Mouse (Mus musculus) monocyte, adult 5-6 weeks (primary cell): Measurements from ENCODE around the gene 3110082I17Rik. TPM values are rescaled to one million over a fixed set of nuclear protein-coding genes. Genes with fewer than 3 reads are reported as not detected.

Experiments used
- ATAC-seq: fragments of 153-309, 156-312 bp; replicated peaks from 2 replicates; pipeline ENCODE4 v1.8.0; 2017; ENCODE audit warnings: mild to moderate bottlenecking; ENCODE audit not compliant: low TSS enrichment, insufficient number of reproducible peaks, severe bottlenecking, poor library complexity, low FRiP score
- total RNA-seq: library from RNA; stranded (forward); fragments of 200-1000, 200-491, 200-594 nt; gene quantifications from 3 replicates; pipeline ENCODE4 v1.2.3, GENCODE M21; 2017

3110082I17Rik gene
- total RNA-seq, 1 experiment from 2014 or later, result 45.2 TPM

DNA sequence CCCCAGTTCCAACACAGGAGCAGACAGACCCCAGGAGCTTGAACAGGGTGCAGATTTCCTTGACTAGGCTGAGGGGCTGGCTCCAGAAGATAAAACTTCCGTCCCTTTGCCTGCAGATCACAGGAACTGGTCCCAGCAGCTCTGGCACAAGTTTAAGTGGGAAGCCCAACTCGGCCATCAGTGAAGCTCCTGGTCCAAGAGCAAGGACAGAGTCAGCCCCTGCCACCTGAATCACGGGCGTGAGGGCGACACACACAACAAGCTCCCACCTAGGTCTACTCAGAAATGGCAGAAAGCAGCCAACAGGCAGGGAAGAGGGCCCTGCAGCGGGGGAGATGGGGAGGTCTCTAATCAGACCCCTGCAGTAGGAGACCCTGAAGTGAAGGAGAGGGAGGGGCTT is 90.0 kb downstream of the 3110082I17Rik start:
- no peak for ATAC-seq

DNA sequence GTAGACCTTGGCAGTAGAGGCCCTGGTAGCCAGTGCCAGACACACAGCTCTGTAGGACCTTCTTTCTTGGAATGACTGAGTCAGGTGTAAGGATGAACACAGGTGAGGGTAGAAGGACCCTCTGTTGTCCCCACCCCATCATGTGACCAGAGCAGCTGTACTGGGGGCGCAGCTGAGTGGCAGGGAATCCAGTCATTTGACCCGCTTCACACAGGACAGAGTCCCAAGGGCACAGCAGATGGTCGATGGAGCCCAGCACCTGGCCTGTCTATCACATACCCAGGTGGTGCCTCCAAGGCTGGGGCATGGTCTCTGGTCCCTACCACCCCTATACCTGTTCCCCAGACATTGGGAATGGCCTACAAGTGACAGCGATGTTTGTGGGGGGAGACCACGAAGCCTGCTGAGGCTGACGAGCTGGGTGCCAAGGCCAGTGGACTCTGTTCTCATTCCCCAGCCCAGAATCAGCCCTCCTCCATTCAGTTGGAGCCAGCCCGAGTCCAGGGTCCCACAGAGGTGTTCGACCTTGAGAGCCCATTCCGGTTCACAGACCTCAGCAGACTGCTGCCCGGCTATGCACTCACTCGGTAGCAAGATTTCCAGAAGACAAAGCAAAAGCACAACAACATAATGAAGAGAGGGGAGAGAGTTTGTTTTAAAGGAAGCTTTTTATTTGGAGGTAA is 91.5 kb downstream of the 3110082I17Rik start:
- no peak for ATAC-seq

DNA sequence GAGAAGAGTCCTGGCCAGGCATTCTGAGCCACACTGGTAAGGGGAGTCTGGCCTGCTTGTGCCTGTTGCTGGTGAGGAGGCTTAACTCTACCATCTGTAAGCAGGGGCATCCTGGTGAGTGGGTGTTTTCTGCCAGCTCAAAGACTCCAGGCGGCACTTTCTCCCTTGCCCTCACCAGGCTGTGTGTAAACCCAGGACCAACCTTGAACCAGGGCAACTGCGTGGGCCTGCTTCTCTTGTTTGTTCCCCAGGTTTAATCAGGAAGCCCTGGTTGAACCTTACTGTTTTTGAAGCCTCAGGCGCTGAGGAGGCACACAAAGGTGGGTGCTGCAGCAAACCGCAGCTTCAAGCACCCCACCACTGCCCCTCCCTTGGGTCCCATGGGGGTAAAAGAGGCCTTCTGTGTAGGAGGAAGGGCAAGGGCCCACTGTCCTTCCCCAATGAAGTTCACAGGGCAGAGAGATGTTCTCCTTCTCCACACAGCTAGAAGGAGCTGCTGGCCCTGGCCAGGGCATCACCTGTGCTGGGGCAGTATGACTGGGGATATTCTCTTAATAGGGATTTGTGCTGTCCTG is 92.4 kb downstream of the 3110082I17Rik start:
- ATAC-seq, result no peak

DNA sequence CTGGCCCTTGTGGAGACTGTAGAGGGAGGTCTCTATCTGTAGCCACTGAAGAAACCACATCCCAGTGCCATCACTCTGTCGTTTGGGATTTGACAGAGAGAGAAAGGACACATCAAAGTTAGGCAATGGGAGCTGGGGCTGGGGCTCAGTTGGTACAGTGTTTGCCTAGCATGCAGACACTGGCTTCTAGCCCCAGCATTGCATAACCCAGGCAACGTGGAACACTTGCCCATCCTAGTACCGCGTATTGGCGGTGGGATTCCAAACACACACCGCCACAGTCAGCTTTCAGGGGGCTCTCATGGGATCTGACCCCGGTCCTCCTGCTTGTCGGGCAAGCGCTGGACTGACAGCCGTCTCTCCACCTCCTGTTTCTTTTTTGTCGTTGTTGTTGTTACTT is 93.8 kb downstream of the 3110082I17Rik start:
- ATAC-seq, result no peak

DNA sequence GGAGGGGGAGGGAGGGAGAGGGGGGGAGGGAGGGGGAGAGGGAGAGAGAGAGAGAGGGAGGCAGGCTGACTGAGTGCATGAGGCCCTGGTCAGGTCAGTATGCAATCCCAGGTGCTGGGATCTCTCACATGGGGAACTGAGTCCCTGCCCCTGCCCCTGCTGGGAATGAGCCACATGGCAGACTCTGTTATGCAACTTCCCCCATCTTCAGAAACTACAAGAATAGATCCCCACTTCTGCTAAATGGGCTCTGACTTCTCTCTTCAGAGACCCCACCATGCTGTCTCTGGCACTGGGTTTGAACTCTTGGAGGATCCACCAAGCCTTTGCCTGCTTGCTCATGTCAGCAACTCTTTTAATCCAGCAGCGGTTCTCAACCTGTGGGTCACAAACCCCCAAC is 94.5 kb downstream of the 3110082I17Rik start:
- ATAC-seq, result peak; percentile 61

DNA sequence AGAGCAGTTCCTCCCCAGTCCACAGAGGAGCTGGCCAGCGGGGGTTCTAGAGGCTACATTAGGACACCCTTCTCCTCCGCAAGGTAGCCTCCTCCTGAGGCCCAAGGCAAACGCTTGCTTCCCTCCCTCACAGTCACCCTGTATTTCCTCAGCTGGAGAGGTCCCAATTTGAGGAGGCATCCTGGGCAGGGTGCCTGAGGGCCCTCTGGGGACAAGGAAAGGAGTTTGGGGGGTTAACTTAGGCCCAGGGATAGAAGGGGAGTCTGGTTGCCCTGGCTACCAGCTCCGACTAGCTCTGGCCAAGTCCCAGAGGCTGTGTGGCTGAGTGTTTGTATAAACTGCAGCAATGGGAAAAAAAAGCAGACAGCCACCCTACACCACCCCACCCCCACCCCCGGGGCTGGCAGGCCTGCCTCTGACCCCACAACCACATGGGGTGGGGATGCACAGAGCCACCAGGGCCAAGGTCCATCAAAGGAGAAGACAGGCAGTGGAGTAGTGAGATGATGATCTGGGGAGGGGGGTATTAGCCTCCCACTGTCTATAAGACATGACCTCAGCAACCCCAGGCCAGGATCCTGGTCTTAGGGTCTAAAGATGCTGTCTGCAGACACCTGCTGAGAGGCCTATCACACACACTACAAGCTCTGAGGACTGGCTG is 95.3 kb downstream of the 3110082I17Rik start:
- ATAC-seq, result no peak

DNA sequence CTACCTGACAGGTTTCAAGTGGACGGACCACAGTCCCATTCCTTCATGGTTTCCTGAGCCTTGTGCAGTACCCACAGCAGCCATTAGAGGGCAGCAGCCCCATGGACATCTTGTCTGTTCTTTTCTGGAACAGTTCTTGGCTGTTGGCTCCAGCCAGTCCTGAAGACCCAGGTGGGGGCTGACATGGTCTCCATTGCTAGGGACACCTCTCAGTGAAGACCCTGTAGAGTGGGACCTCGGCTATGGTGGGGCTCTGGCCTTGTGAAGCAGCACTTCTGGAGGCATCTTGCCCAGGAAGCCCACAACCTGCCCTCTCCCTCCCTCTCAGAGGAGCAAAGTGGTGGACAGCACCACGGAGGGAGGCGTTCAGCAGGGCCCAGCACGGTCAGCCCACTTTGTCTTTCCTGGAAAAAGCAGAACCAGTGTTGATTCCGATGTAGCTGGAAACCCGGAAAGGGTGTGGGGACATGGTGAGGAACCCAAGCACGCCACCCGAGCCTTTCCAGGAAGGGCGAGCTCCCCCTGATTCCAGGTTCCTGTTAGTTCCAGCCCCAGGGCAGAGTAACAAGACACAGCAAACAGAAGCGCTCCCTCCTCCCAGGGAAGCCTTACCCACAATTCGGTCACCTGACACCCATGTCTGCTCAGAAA is 95.9 kb downstream of the 3110082I17Rik start:
- ATAC-seq, result peak; percentile 50

DNA sequence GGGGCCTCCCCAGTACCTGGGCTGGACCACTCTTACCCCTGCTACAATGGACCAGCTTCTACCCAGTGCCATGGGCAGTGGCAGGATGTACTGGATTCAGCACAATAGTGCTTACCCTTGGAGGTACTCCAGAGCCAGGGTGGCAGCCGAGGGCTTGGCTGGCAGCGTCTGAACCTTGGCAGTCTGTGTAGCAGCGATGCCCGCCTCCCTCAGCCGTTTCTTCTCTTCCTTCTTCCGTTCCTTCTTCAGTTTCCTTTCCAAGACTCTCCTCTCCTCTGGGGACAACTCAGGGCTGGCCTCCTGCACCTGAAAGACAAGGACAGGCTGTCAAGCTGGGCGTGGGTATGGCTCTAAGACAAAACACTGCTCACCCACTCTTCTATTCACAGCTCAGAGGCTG is 96.5 kb downstream of the 3110082I17Rik start:
- ATAC-seq, result no peak

DNA sequence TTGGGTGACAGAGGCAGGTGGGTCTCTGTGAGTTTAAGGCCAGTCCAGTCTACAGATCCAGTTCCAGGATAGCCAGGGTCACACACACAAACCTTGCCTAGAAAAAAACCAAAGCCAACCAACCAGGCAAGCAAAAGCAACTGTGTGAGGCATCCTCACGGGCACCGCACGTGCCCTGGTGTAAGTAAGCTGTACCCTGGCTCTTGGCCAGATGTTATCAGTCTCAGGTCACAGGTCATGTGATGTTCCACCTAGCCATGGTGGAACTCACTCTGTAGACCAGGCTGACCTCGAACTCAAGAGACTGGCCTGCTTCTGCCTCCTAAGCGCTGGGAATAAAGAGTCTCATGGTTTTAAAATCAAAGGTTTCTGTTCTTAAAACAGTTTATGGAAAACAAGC is 101.1 kb downstream of the 3110082I17Rik start:
- ATAC-seq, result no peak

DNA sequence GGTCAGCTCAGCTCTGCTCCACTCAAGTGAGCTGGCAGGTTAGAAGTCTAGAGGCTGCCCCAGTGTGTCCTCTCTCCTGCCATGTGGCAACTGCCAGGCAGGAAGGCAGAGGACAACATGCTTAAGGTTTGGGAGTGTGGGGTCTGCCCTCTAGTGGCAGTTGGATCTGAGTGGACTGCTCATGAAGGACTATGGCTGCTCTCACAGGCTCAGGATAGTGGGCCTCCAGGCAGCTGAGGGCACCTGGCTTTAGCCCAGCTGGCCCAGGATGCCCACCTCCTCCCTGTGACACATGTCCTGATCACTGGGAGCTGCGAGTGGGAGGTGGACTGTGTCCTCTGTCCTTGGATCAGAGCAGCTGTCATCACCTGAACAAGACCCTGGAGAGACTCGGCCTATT is 101.7 kb downstream of the 3110082I17Rik start:
- no peak for ATAC-seq

DNA sequence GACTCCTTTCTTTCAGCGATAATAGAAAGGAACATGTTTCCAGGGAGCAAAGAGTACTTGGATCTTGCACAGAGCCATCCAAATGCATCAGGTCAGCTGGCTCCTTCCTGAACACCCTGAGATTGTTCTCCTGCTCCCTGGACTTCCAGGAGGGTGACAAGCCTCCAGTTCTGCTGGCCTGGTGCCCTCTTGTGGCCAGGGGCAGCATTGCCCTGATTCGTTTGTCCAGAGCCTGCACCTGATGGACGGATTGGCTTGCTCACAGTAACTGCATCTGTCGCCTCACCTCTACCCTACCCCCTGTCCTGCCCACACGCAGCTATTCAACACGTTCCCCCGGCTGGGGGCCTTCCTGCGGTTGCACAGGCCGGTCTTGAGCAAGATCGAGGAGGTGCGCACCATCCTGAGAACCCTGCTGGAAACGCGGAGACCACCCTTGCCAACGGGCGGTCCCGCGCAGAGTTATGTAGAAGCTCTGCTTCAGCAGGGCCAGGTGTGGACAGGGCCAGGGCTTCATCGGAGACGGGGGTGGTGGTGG is 105.0 kb downstream of the 3110082I17Rik start:
- ATAC-seq, result peak; percentile 55; the same call in 1 of the 2 replicates

DNA sequence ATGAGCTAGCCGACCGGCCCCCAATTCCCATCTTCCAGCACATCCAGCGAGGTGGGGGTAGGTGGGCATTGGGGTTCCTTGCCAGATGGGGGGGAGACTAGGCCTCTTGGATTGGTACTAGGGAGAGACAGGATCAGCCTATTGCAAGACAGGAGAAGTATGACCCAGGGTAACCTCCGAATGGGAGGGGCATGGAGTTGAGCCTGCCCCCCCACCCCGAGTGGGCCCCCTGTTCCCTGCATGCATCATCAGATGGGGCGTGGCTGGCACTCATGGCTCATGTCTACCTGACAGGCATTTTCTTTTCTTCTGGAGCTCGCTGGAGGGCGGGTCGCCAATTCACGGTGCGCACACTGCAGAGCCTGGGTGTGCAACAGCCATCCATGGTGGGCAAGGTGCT is 106.4 kb downstream of the 3110082I17Rik start:
- no peak for ATAC-seq

DNA sequence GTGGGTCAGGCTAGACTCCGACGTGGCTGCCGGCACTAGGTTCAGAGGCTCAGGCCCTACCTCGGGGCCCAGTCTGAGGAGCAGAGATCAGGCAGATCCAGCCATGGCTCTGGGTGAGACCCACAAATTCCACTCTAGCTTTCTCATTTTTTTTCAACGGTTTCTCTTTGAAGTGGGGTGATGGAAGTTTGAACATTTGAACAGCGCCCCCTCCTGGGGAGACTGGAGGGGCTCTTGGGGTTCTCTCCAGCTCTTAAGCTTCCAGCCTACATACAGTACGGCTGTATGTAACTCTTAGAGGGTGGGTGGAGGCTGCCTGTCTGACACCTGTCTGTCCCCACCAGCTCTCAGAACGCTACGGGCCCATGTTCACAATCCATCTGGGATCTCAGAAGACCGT is 106.8 kb downstream of the 3110082I17Rik start:
- ATAC-seq, result no peak

DNA sequence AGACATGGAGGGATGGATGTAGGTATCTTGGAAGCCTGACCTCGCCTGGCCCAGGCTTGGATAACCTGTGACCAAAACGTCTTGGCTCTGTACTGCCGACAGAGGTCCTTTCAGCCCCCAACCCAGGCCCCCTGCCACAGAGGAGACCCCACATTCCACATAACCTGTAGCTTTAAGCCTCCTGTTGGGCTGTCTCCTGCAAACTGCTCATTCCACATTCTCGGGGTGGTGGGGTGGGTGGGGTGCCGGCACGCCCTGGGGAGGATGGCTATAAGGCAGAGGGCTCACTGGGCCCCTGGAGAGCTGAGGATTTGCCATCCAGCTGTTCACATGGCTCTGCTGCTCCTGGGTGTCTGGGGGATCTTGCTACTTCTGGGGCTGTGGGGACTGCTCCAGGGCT is 108.0 kb downstream of the 3110082I17Rik start, which contains the start of gene Cyp2w1:
Gene Cyp2w1, plus strand, starts transcription at position 301 of the 400 bp plus-strand sequence.
- ATAC-seq, result no peak

DNA sequence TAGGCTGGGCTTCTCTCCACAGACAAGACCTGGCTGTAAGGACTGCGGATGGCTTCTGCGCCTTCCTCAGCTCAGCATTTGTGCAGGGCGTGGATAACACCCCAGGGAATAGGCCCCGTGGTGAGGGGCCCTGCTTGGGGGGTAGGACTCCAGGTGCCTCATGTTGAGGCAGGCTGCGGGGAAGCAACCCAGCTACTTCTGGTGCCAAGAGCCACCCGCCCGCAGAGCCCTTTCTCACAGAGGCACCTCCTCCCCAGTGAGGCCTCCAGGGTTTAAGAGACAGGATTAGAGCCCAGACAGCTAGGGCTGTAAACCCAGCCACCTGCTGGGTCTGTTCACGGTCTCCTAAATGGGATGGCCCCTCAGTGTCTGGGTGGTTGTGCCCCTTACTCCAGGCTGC is 108.7 kb downstream of the 3110082I17Rik start:
- ATAC-seq, result no peak

DNA sequence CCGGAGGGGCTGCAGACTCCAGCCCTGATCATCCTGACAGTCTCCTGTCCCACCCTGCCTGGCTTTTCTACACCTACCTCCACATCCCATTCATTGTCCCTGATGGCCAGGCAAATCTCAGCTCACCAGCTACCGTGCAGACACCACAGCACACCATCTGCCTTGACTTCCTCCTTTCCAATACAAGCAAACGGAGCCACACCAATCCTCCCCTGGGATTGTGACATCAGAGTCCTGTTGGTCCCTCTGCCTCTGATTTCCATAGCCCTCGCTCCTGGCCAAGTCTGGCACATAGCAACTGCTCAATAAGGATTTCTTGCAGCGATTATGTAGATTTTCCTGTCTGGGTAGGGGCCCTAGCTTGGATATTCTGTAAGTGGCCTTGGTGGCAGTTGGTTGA is 109.2 kb downstream of the 3110082I17Rik start, which contains the start of gene Cox19:
Gene Cox19, minus strand, starts transcription at position 285 of the 400 bp plus-strand sequence.
- ATAC-seq, result no peak

DNA sequence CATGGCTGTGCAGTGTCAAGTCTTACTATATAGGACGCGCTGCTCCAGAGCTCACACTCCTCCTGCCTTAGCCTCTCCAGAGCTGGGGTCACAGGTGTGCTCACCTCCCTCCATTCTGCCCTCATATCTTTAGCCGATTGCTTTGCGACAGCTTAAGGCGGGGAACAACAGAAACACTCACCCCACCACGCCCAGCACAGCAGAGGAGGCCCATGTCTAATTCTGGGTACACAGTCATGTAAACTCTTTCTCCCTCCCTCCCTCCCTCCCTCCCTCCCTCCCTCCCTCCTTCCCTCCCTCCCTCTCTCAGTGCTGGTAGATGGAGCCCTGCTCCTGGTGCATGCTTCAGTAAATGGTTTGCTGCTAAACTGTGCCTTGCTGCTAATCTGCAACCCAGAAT is 110.6 kb downstream of the 3110082I17Rik start:
- no peak for ATAC-seq

DNA sequence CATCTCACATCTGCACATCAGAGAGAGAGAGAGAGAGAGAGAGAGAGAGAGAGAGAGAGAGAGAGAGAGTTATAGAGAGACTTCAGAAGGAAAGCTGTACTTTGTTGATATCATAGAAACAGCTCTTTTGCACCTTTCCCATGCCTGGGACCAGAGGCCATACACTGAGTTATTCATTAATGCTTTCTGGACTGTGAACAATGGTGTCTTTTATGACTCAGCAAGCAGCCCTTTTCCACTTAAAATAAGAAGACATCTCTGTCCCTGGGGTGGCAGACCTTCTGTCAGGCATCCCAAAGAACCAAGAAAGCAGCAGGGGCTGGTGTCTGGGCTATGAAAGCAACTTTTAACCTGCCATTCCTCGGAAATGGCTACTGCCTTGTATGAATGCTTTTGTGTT is 113.1 kb downstream of the 3110082I17Rik start:
- no peak for ATAC-seq

DNA sequence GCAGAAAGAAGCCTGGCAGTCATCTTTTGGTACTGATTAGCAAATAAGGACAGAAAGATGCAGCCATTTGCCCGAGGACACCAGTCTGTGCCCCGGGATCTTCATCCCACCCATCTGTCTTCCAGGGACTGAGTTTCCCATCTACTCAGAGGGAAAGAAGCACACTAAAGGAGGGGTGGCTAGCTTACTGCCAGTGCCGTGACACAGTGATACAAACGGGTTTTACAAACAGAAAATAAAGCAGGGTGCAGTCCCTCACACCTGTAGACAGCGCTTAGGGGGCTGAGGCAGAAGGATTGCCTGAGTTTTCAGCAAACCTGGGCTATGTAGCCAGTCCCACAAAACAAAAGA is 115.0 kb downstream of the 3110082I17Rik start:
- no peak for ATAC-seq
